8 mouse cellular contexts compared by ENCODE assay signal in genomic region chr10:127569450-127569849, GRCm38 (mm10). TPM values are rescaled to one million over a fixed set of nuclear protein-coding genes. Genes with fewer than 3 reads are reported as not detected.
A peak's percentile ranks its signal among the peaks of the same experiment; 100 is the strongest.
DNase-seq lines count a peak whose midpoint lies in the region; ATAC-seq and TF ChIP-seq lines count a peak whose summit lies in the region.

No protein-coding gene starts in this region.

- TF ChIP-seq CTCF in bone marrow macrophage, adult 2 months (IDR thresholded peaks at IDR 0.05; ENCODE audit: low read depth, low read length), result peak; percentile 76
- 0 out of 2 replicates have a peak, but pooled peaks have one; percentile 21 for TF ChIP-seq CTCF in embryonic fibroblast, embryonic 13.5 days (IDR thresholded peaks at IDR 0.05; ENCODE audit: borderline replicate concordance, insufficient read depth, low read length)
- TF ChIP-seq CTCF in small intestine, adult 2 months (IDR thresholded peaks at IDR 0.05; ENCODE audit: extremely low read depth, insufficient read length, insufficient replicate concordance, low read depth, low read length), result peak; percentile 86; the same call in 1 of the 2 replicates

- H3K27ac ChIP-seq in bone marrow macrophage, adult 2 months (ENCODE audit: insufficient read depth, low read depth, low read length), result peak overlapping the region; percentile 34
- no peak overlapping the region for H3K27ac ChIP-seq in embryonic fibroblast, embryonic 13.5 days (ENCODE audit: insufficient read depth, low read length)
- no peak overlapping the region for H3K27ac ChIP-seq in small intestine, adult 2 months (ENCODE audit: insufficient read depth, low read depth, low read length)

- H3K36me3 ChIP-seq in small intestine, adult 2 months (ENCODE audit: control insufficient read depth, insufficient read depth, low read length), result peaks cover 67% of the 10 kb centered on the region

- peaks cover 6% of the 10 kb centered on the region for H3K4me1 ChIP-seq in bone marrow macrophage, adult 2 months (ENCODE audit: control insufficient read depth, insufficient read depth, low read length)
- H3K4me1 ChIP-seq in embryonic fibroblast, embryonic 13.5 days (ENCODE audit: control insufficient read depth, insufficient read depth, low read length), result no peaks in the 10 kb centered on the region
- H3K4me1 ChIP-seq in small intestine, adult 2 months (ENCODE audit: control insufficient read depth, insufficient read depth, insufficient read length, low read length), result no peaks in the 10 kb centered on the region; the same call in 1 of the 2 replicates

- no peak for ATAC-seq in CD4-positive, CD25-positive, alpha-beta regulatory T cell, adult 4 months

- WGBS in small intestine, adult 2 months, result 34% methylated on average over 3 of the region's 3 CpGs

- no peak overlapping the region for H3K4me3 ChIP-seq in bone marrow macrophage, adult 2 months (ENCODE audit: insufficient read depth, low read length)
- H3K4me3 ChIP-seq in embryonic fibroblast, embryonic 13.5 days (ENCODE audit: insufficient read depth, low read length), result no peak overlapping the region
- no peak overlapping the region for H3K4me3 ChIP-seq in small intestine, adult 2 months (ENCODE audit: low read depth, low read length)

- no peak for TF ChIP-seq POLR2A in bone marrow macrophage, adult 2 months (IDR thresholded peaks at IDR 0.05; ENCODE audit: borderline replicate concordance, low read depth, low read length)
- no peak for TF ChIP-seq POLR2A in embryonic fibroblast, embryonic 13.5 days (IDR thresholded peaks at IDR 0.05; ENCODE audit: low read depth, low read length)
- no peak for TF ChIP-seq POLR2A in small intestine, adult 2 months (IDR thresholded peaks at IDR 0.05; ENCODE audit: low read depth, low read length)

- peak; percentile 80 for DNase-seq in CD4-positive, CD25-positive, alpha-beta regulatory T cell, adult 2 months (ENCODE audit: low read depth, low spot score)
- DNase-seq in heart, postnatal 4 days, result peak; percentile 89
- peak; percentile 72 for DNase-seq in layer of hippocampus, adult 9-11 months
- DNase-seq in lung, postnatal 36 days, result peak; percentile 90

- no peaks in the 10 kb centered on the region for H3K27me3 ChIP-seq in small intestine, adult 2 months (ENCODE audit: control insufficient read depth, insufficient read depth, low read length)

RNA-seq across cellular contexts. Expression of gene Nxph4, which starts 35.1 kb away (rescaled TPM):
- not detected for polyA plus RNA-seq in CD4-positive, CD25-positive, alpha-beta regulatory T cell, adult 4 months (2017; shearing (Covaris generic))
- not detected in 2 replicates for polyA plus RNA-seq in bone marrow macrophage, adult 2 months (2012; ENCODE audit: insufficient read depth, insufficient read length, missing spikeins)
- polyA plus RNA-seq in embryonic fibroblast, embryonic 13.5 days (2011; ENCODE audit: insufficient read length, low read depth, missing spikeins), result 1.1 and 1.8 TPM in 2 replicates
- under 1 TPM; 0.83 to 0.97 TPM for total RNA-seq in heart, postnatal 4 days (2021)
- 0.32 and 0.41 TPM in 2 replicates for polyA plus RNA-seq in small intestine, adult 2 months (2012; rRNA removed)

RNA-seq across cellular contexts. Expression of gene Shmt2, which starts 47.2 kb away (rescaled TPM):
- 10 to 100 TPM; 55.4 to 78.3 TPM for polyA plus RNA-seq in CD4-positive, CD25-positive, alpha-beta regulatory T cell, adult 4 months (2017; shearing (Covaris generic))
- polyA plus RNA-seq in bone marrow macrophage, adult 2 months (2012; ENCODE audit: insufficient read depth, insufficient read length, missing spikeins), result 21.0 and 22.8 TPM in 2 replicates
- 147 and 169 TPM in 2 replicates for polyA plus RNA-seq in embryonic fibroblast, embryonic 13.5 days (2011; ENCODE audit: insufficient read length, low read depth, missing spikeins)
- 10 to 100 TPM; 43.7 to 45.1 TPM for total RNA-seq in heart, postnatal 4 days (2021)
- 36.6 and 49.6 TPM in 2 replicates for polyA plus RNA-seq in small intestine, adult 2 months (2012; rRNA removed)

RNA-seq across cellular contexts. Expression of gene Lrp1, which starts 51.5 kb away (rescaled TPM):
- under 1 TPM; 0.30 to 0.96 TPM for polyA plus RNA-seq in CD4-positive, CD25-positive, alpha-beta regulatory T cell, adult 4 months (2017; shearing (Covaris generic))
- 361 and 418 TPM in 2 replicates for polyA plus RNA-seq in bone marrow macrophage, adult 2 months (2012; ENCODE audit: insufficient read depth, insufficient read length, missing spikeins)
- 387 and 453 TPM in 2 replicates for polyA plus RNA-seq in embryonic fibroblast, embryonic 13.5 days (2011; ENCODE audit: insufficient read length, low read depth, missing spikeins)
- 10 to 100 TPM; 68.8 to 73.0 TPM for total RNA-seq in heart, postnatal 4 days (2021)
- polyA plus RNA-seq in small intestine, adult 2 months (2012; rRNA removed), result 82.4 and 200 TPM in 2 replicates

RNA-seq across cellular contexts. Expression of gene Ndufa4l2, which starts 54.7 kb away (rescaled TPM):
- not detected for polyA plus RNA-seq in CD4-positive, CD25-positive, alpha-beta regulatory T cell, adult 4 months (2017; shearing (Covaris generic))
- polyA plus RNA-seq in bone marrow macrophage, adult 2 months (2012; ENCODE audit: insufficient read depth, insufficient read length, missing spikeins), result not detected in 2 replicates
- polyA plus RNA-seq in embryonic fibroblast, embryonic 13.5 days (2011; ENCODE audit: insufficient read length, low read depth, missing spikeins), result 1.4 and 3.4 TPM in 2 replicates
- total RNA-seq in heart, postnatal 4 days (2021), result 10 to 100 TPM; 34.2 to 34.9 TPM
- 3.8 and 5.6 TPM in 2 replicates for polyA plus RNA-seq in small intestine, adult 2 months (2012; rRNA removed)

Comparison
In these comparisons a context has a peak if more than half of its experiments do, and no peak if none do; other contexts are left out.
1. CTCF ChIP-seq: peak in every context shown above with its lines; median percentile 86 in small intestine, adult 2 months; 76 in bone marrow macrophage, adult 2 months; 21 in embryonic fibroblast, embryonic 13.5 days.
2. RNA of gene Lrp1, which starts 51.5 kb away (polyA plus RNA-seq): 361 to 418 TPM in bone marrow macrophage, adult 2 months, 387 to 453 TPM in embryonic fibroblast, embryonic 13.5 days and 82.4 to 200 TPM in small intestine, adult 2 months; 0.30 to 0.96 TPM in CD4-positive, CD25-positive, alpha-beta regulatory T cell, adult 4 months; every median in the first group is over 10 times any median in the second.
3. Peak in every context shown above with its lines, with median percentiles within 50 percentile points of each other: DNase-seq.